Mouse (Mus musculus): Measurements from ENCODE around the gene Ephx1.
"Not testable (repeated sequence)": the region's sequence is repeated elsewhere in the genome, so short reads cannot be mapped to it uniquely, and the experiment has no call there.

Gene Ephx1

GRCm38 (mm10) chr1:180974126-180974746 lies 46.5 kb downstream of the Ephx1 start:
- DNase-seq (ENCODE audit: low read depth): peak; percentile 82

GRCm38 (mm10) chr1:180972941-180973340 lies 47.8 kb downstream of the Ephx1 start:
- DNase-seq (ENCODE audit: low read depth): no peak

DNA sequence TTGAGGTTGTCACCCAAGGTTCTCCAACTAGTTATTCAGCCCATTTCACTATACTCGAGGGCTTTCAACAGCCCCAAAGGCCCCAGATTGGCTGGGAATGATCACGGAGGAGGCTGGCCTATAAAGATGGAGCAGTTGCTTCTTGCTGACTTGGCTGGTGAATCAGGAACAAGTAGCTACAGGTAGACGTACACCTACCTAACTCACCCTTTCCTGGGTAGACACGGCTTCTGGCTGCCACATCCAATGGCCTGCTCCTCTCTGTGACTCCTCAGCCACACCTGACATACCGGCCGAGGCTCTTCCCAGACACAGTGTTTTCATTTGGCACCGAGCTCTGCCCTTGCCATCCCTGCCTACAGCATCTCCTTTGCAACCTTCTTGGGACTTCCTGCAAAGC lies 53.4 kb downstream of the Ephx1 start:
- no peak for DNase-seq (ENCODE audit: low read depth)

DNA sequence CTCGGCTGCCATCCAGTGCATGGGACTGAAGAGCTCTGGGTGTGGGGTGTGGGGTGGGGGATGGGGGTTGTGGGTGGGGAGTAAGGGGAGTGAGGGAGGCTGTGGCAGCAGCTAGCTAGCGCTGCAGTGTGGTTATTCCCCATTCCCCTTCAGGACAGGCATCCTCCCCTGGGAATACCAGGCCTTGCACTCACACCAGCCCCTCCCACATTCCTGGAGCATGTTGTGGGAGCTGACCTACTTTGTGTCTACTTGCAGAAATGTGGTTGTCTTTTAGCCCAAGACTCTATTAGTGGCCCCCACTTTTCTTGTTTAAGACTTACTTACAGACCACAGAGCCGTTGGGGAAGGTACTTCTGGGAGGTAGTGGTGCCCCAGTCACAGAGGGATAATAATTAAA lies 54.2 kb downstream of the Ephx1 start:
- peak; percentile 87 for DNase-seq (ENCODE audit: low read depth)

DNA sequence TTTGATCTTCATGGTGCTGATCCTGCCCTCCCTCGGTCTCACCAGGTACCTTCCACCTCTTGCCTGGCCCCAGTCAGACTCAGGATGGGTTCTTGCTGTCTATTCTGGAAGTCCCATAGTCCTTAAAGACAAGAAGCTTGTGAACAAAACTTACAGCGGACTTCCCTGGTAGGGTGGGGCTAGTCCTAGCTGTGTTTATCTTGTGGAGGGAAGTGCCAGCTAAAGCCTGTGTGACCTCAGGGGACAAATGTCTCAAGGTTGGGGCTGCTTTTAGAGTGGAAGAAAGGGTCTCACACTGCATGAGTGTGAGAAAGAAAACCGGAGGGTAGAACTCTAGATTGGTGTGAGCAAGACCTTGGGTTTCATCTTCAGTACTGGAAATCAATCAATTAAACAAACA lies 54.9 kb downstream of the Ephx1 start:
- DNase-seq (ENCODE audit: low read depth): no peak

DNA sequence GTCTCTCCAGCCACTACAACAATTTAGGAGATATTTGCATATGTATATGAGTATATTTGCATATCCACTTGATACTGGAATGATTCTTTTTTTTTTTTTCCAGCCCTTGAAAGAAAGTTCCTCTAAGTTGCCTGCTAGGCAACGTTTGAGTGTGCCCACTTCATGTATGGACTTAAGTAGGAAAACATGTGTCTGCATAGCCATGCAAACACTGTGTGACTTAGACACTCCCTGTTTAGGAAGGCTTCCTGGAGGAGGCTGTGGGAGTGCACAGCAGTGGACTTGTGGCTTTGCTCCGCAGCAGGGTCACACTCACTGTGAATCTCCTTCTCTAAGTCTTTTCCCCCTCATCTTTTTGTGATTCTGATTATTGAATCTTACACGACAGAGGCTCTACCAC lies 61.9 kb downstream of the Ephx1 start:
- no peak for DNase-seq (ENCODE audit: low read depth)

GRCm38 (mm10) chr1:180957989-180958388 lies 62.7 kb downstream of the Ephx1 start:
- no peak for DNase-seq (ENCODE audit: low read depth)

DNA sequence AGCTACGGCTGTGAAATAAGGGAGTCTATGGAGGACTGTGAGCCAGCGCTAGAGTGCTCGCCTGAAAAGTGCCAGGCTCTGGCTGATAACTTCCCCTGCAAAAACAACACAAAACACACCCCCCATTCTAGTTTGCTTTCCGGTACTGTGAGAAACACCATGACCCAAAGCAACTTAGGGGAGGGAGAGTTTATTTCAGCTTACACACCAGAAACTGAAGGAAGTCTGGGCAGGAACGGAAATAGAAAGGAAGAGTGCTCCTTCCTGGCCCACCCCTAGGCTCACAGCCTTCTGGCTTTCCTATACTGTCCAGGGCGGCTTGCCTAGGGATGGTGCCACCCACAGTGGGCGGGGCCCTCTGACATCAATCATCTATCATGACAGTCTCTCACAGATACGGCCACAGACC lies 63.7 kb downstream of the Ephx1 start:
- DNase-seq (ENCODE audit: low read depth): no peak

DNA sequence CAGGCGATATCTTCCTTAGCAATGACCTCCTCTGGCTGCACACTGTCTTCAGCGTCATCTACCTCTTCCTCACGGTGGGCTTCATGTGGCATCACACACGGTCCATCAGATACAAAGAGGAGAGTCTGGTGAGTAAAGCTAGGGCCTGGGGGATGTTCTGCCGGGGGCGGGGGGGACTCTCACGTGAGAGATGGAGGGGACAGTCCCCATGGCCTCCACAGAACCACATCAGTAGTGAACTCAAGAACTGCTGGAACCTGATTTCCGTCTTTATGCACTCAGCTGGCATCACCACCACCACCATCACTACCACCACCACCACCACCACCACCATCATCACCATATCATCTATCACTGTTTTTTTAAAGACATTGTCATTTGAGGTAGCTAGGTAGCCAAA lies 64.3 kb downstream of the Ephx1 start:
- DNase-seq (ENCODE audit: low read depth): no peak

- DNase-seq (ENCODE audit: low read depth): no peak
Measured at GRCm38 (mm10) chr1:180952808-180953207, 67.9 kb downstream of the Ephx1 start.

DNA sequence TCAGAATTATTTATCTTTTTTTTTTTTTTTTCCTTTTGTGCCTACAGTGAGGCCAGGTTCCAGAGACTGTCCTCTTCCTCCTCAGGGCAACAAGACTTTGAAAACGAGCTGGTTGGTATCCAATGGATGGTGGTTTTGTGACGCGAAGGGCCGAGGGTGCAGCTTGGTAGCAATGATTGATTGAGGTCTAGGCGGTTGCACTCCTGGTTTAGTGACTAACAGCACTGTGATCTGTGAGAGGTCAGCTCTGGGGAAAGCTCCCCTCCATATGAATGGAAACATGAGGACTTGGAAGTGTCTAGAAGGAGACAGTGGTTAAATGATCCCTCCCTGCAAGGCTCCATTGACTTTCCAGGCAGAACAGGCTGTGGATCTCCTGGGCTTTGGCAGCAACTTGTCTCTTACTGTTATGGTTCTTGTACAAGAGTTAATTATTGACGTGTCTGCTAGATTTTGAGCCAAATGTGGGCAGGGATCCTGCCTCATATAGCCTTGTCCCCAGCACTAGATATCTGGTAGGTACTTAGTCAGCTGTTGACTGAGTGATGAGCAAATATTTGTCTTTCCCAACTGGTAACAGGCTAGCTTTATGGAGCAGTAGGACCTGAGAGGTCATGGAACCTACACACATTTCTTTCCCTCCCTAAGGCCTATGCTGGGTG lies 68.5 kb downstream of the Ephx1 start:
- DNase-seq (ENCODE audit: low read depth): no peak

- DNase-seq (ENCODE audit: low read depth): no peak
Measured at GRCm38 (mm10) chr1:180946448-180946847, 74.3 kb downstream of the Ephx1 start.

DNA sequence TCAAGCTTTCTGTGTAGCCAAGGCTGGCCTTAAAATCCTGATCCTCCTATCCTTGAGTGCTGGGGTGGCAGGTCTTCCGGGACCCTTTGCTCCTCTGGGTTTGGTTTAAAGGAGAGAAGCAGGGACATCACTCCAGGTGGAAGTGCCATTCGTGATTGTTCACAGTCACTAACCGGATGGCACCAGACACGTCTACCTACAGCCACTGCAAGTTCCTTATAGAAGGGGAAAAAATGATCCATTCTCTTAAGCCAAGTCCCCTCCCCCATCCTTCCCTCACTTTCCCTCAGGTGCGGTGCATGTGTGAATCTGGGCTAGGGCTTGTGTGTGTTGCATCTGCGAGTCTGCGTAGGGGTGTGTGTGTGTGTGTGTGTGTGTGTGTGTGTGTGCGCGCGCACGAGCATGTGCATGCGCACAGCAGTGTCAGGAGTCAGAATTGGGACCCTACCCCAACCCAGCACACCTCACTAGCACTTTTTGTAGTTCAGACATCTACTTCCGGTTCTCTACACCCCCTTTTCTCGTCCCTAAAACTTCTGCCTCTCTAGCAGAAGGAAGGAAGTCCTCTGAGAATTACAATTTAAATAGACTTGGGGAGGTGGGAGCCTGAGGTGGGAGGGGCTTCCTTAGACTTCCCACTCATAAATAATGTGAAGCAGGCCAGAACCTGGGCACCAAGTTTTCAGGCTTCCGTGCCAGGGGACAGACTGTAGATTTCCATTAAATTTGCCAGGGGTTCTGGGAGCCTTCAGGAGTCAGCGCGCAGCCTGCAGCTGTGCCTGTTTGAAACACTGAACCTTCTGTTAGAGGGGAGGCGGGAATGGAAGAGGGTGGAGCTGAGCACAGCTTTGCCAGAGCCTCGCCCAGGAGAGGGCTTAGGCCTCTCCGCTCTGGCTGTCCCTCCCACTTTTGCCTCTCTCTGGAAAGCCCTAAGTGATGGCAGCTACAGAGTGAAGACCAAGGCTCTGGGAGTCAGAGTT lies 75.4 kb downstream of the Ephx1 start:
- peak; percentile 91 for DNase-seq (ENCODE audit: low read depth)

- DNase-seq (ENCODE audit: low read depth): peak; percentile 83
Measured at GRCm38 (mm10) chr1:180944553-180944952, 76.2 kb downstream of the Ephx1 start.

DNA sequence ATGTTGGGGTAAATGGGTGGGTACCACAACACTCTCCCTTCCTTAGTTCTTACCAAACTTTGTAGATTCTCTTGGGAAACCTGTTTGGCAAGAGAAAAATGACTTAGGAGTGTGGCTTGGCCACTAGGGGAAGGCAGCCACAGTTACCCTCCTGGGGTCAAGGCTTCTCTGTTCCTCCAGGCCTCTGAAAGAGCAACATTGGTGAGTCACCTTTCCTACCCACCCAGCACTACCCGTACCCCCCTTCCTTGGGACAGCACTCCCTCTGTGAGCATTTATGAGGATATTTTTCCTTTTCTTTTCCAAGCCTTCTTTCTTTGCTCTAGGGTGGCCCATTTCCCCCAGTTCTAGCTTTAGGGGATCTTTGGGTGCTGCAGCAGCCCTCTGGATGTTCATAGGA lies 76.8 kb downstream of the Ephx1 start:
- peak; percentile 61 for DNase-seq (ENCODE audit: low read depth)

DNA sequence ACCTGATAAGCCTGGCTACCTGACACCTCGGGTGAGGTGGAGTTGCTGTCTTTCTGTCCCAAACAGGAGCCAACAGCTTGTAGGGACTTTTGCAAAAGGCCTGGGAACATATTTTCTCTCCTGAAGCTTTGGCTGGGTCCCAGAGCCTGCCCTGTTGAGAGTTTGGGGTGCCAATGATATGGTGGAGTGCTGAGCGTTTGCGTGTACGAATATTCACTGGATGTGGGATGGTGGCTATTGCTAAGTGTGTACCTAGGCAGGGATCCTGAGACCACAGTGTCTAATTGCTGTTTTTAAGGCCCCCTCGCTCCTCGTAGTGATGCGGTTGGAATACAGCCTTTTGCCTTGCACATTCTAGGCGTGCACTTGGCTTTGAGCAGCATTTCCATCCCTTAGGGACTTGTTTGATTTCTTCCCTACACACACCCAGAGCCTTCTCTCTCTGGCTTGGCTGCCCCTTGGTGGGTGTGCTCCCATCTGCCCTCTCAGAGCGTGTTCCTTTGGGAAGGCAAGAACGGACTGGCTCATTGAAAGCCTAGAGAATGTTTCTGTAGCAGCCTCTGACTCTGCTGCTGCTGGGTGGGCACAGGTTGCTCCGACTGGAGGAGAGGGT lies 77.6 kb downstream of the Ephx1 start:
- peak; percentile 68 for DNase-seq (ENCODE audit: low read depth)

- peak; percentile 92 for DNase-seq (ENCODE audit: low read depth)
Measured at GRCm38 (mm10) chr1:180942166-180943031, 78.3 kb downstream of the Ephx1 start, which contains the start of gene Tmem63a. Tmem63a (plus strand) TSS chr1:180942344.

DNA sequence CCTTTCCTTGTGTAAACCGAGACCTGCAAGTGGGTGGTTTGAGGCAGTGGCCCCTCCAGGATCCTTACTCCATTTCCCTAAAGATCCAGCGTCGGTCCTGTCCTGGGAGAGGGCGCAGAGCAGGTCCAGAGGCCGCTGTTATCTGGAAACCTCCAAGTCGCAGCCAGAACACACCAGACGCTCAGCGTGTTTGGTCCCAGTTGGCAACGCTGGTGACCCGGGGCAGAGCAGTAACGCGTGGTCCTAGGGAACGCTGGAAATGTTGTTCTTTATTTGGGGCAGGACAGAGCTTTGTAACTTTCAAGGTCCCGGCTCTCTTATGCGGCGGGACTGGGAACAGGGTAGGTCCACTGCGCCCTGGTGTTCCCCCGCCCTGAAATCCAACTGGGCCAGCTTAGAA lies 79.0 kb downstream of the Ephx1 start:
- DNase-seq (ENCODE audit: low read depth): no peak

GRCm38 (mm10) chr1:180940776-180941460 lies 79.8 kb downstream of the Ephx1 start:
- DNase-seq (ENCODE audit: low read depth): no peak

DNA sequence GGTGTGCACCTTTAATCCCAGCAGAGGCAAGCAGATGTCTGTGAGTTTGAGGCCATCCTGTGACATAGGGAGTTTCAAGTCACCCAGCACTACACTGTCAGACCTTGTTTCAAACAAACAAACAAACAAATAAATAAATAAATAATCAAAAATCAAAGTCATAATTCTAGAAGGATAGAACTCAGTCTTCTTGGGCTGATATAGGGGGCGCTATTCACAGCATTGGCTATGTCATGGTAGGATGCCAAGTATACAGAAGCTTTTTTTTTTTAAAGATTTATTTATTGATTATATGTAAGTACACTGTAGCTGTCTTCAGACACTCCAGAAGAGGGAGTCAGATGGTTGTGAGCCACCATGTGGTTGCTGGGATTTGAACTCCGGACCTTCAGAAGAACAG lies 81.9 kb downstream of the Ephx1 start:
- DNase-seq (ENCODE audit: low read depth): not testable (repeated sequence)

GRCm38 (mm10) chr1:180937631-180938030 lies 83.1 kb downstream of the Ephx1 start:
- DNase-seq (ENCODE audit: low read depth): not testable (repeated sequence)
